Mouse (Mus musculus): ENCODE measurements at regions not wholly inside any gene's neighbourhood (a gene's known extent, or its start where the extent isn't known, plus 50 kb on each side); places are given as distances from the start of the nearest gene placed in this dataset.
"Not testable (repeated sequence)": the region's sequence is repeated elsewhere in the genome, so short reads cannot be mapped to it uniquely, and the experiment has no call there.

DNA sequence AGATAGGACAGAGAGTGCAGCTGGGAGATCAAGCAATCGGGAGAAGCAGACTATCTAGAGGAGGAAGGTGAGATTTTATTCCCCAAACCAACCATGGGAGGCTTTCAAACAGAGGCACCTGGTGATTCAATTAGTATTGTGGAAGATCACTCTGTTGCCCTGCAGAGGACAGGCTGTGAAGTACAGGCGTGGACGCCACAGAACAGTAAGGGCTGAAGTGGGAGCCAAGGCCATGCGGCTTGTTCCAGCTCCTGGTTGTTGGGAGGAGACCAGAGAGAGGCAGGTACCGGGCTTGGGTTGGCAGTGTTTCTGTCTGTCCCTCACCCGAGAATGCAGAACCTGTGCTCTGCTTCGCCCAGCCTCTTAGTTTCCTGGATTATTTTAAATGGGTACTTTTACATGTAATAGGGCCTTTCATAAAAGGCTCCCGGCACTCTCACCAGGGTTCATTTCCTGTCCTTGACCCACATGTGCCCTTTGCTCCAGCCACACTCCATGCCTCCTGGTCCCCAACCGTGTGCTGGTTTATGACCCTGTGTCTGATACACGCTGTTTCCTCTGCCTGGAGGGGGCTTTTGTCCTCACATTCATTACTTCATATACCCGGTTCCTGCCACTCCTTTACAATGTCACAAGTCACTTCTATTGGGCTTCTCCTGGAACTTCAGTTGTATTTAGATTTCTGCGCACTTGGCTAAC lies 58.3 kb downstream of the Vcpkmt start:
- no peaks in the 10 kb centered on the region for H3K36me3 ChIP-seq (ENCODE audit: inconsistent target)
- H3K27ac ChIP-seq: no peak overlapping the region
- 77% methylated on average over 12 of the region's 12 CpGs for WGBS (ENCODE audit: missing documents)
- no peak overlapping the region for H3K4me3 ChIP-seq (ENCODE audit: inconsistent target)
- H3K79me2 ChIP-seq (ENCODE audit: inconsistent target): no peaks in the 10 kb centered on the region

DNA sequence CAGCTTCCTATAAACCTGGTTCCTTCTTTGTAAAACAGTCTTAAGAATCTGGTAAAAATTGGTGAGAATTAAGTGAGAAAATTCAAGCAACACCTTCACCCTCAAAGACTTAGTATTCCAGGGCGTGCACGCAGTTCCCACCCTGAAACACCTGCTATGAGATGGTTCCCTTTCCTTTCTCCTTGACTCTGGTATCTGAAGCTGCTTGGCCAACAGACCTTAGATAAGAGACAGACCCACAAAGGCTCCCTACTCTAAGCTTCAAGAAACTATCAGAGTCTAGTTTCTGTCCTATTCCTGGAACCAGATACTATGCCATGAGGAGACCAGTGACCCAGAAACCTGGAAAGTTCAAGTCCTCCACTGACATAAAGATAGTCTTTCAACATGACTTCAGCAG lies 63.0 kb downstream of the Vcpkmt start:
- no peak overlapping the region for H3K27ac ChIP-seq
- H3K36me3 ChIP-seq (ENCODE audit: inconsistent target): no peaks in the 10 kb centered on the region
- no peaks in the 10 kb centered on the region for H3K79me2 ChIP-seq (ENCODE audit: inconsistent target)
- H3K4me3 ChIP-seq (ENCODE audit: inconsistent target): no peak overlapping the region
- WGBS (ENCODE audit: missing documents): 94% methylated on average over 2 of the region's 2 CpGs

DNA sequence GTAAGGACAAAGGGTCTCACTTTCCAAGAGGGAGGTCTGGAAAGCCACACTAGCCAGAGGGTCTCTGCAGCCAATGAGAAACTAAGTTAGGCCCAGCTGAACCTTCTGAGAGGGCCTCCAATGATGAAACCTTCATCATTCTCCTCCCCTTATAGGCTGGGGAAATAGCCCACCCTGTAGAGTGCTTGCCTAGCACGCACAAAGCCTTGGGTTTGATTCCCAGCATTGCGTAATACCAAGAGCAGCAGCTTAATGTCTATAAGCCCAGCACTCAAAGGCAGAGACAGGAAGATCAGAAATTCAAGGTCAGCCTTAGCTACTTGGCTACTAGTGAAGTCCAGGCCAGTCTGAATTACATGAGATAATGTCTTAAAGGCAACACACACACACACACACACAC lies 63.8 kb downstream of the Vcpkmt start:
- H3K36me3 ChIP-seq (ENCODE audit: inconsistent target): no peaks in the 10 kb centered on the region
- H3K4me3 ChIP-seq (ENCODE audit: inconsistent target): no peak overlapping the region
- 31% methylated on average over 2 of the region's 2 CpGs for WGBS (ENCODE audit: missing documents)
- no peaks in the 10 kb centered on the region for H3K79me2 ChIP-seq (ENCODE audit: inconsistent target)
- peak overlapping the region; percentile 57 for H3K27ac ChIP-seq

DNA sequence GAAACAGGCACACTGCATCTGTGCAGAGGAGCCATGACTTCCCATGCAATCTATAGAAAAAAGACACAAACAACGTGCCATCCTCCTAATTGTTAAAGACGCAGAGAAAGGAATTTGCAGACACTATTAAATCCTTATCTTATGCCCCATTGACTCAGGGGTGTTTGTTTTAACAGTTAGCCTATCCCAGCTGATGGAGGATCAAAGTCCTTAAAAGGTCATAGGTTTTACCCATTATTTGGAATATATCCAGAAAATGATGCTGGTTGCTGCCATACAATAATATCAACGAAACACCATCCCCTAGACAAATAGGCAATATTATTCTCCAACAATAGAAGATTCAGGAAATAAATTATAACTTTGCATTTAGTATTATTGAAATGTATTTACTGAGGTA lies 65.2 kb downstream of the Vcpkmt start:
- H3K36me3 ChIP-seq (ENCODE audit: inconsistent target): no peaks in the 10 kb centered on the region
- H3K79me2 ChIP-seq (ENCODE audit: inconsistent target): no peaks in the 10 kb centered on the region
- peak overlapping the region; percentile 69; the same call in 1 of the 2 replicates for H3K27ac ChIP-seq
- 97% methylated on average over 3 of the region's 3 CpGs for WGBS (ENCODE audit: missing documents)
- H3K4me3 ChIP-seq (ENCODE audit: inconsistent target): no peak overlapping the region

DNA sequence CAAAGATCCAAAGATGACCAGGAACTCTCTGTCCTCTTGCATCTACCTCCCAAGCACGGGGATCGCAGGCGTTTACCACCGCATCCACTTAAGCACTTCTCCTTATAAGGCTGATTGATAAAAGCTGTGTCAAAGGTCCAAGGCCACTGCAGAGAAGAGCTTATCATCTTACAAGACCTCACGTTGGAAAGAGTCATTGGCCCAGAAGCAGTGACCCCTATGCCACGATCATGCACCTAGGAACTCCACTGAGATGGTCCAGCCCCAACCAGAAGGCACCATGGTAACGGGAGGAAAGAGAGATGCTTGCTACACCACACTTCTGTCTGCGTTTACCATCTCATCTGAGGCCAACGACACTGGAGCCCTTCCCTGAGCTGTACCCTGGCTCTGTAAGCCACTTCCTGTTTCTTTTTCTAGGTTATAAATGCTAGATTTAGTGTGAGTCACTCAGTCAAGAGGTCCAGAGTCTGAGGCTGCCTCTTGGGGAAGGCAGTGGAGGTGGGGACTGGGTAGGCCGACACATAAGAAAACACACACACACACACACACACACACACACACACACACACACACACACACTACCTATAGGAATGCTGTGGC lies 66.4 kb downstream of the Vcpkmt start:
- no peak overlapping the region for H3K4me3 ChIP-seq (ENCODE audit: inconsistent target)
- no peaks in the 10 kb centered on the region for H3K79me2 ChIP-seq (ENCODE audit: inconsistent target)
- no peaks in the 10 kb centered on the region for H3K36me3 ChIP-seq (ENCODE audit: inconsistent target)
- 28% methylated on average over 10 of the region's 10 CpGs for WGBS (ENCODE audit: missing documents)
- peak overlapping the region; percentile 69 for H3K27ac ChIP-seq

DNA sequence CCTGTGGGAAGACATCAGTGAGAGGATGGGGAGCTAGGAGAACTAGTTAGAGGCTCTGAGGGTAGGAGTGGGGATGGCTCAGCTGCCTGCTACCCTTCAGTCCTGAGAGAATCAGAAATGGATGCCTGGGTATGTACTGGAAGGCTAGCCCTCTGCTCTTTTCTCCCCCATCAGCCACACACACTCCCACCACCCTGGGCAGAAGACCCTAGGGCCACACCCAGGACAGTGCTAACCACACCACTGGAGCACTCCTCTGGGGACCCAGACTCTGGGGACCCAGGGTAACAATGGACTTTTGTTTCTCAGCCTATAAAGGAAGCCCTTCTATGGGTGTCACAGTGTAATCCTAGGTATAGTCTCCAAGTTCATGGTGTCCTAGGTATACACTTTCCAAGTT lies 67.0 kb downstream of the Vcpkmt start:
- Histone ChIP-seq H3K4me3 (ENCODE audit: inconsistent target) (no peak overlapping the region), H3K36me3 (ENCODE audit: inconsistent target) (no peaks in the 10 kb centered on the region), H3K79me2 (ENCODE audit: inconsistent target) (no peaks in the 10 kb centered on the region), H3K27ac (peak overlapping the region; percentile 69)

DNA sequence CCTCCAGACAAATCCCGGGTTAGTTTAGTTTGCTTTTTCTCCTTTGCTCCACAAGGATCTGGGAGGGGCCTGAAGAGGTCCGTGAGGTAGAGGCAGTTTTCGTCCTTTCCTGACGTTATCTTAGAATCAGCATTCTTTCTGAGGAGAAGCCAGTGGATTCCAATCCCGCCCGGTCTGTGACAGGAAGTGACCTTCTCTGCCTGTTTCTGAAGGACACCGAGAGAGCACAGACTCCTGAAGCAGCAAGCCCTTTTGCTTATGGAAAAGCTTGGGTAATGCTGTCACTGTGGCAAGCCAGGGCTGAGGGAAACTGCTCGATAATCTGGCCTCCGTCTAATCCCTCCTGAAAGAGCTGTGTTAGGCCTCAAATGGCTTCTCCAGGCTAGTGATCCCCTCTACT lies 67.7 kb downstream of the Vcpkmt start:
- H3K27ac ChIP-seq: peak overlapping the region; percentile 69
- no peaks in the 10 kb centered on the region for H3K79me2 ChIP-seq (ENCODE audit: inconsistent target)
- no peaks in the 10 kb centered on the region for H3K36me3 ChIP-seq (ENCODE audit: inconsistent target)
- WGBS (ENCODE audit: missing documents): 89% methylated on average over 9 of the region's 9 CpGs
- H3K4me3 ChIP-seq (ENCODE audit: inconsistent target): no peak overlapping the region

DNA sequence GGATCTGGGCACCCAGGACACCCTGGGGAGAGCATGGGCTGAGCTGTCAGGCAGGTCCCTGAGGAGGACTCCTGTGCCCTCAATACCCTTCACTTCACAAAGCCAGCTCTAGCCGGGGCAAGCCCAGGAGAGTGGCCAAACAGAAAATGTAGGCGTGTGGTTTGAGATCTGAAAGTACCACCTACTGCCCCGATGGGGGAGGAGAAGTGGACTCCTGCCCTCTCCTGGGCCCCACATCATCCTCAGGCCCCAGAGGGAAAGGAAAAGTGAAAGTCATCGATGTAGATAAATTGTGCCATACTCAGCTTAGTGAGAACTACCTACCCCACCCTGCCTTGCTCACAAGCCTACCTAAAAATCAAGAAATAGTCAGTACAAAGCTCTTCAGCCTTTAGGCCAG lies 69.7 kb downstream of the Vcpkmt start:
- WGBS (ENCODE audit: missing documents): 6% methylated on average over 4 of the region's 4 CpGs
- no peaks in the 10 kb centered on the region for H3K79me2 ChIP-seq (ENCODE audit: inconsistent target)
- H3K4me3 ChIP-seq (ENCODE audit: inconsistent target): no peak overlapping the region
- no peaks in the 10 kb centered on the region for H3K36me3 ChIP-seq (ENCODE audit: inconsistent target)
- peak overlapping the region; percentile 51 for H3K27ac ChIP-seq

DNA sequence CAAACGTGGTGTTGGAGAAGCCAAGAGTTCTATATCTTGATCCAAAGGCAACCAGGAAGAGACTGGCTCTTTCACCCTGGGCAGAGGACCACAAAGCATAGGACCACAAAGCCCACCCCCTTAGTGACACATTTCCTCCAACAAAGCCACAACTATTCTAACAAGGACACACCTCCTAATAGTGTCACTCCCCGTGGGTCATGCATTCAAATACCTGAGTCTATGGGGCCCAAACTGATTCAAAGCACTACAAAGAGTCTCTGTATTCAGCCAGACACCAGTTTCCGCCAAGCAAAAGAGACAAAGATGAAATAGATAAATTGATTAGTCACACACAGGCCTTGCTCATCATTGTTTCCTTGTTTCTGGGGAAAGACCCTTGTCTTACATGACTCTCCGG lies 72.1 kb downstream of the Vcpkmt start:
- Histone ChIP-seq H3K36me3 (ENCODE audit: inconsistent target) (no peaks in the 10 kb centered on the region), H3K4me3 (ENCODE audit: inconsistent target) (no peak overlapping the region), H3K79me2 (ENCODE audit: inconsistent target) (no peaks in the 10 kb centered on the region), H3K27ac (no peak overlapping the region)
- 56% methylated on average over 4 of the region's 4 CpGs for WGBS (ENCODE audit: missing documents)

DNA sequence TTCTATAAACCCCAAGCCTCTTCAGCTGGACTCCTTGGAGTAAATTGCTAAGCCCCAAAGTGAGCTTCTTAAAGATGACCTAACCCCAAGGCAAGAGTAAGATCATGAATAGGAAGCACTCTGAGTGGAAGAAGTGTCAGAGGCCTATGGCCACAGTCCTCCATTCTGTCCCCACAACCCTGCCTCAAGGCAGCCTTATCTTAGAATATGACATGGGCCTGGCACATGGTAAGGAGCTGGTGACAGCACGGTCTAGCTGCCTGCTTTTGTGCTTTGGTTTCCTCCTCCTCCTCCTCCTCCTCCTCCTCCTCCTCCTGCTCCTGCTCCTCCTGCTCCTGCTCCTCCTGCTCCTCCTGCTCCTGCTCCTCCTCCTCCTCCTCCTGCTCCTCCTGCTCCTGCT lies 73.6 kb downstream of the Vcpkmt start:
- H3K36me3 ChIP-seq (ENCODE audit: inconsistent target); H3K27ac ChIP-seq; H3K4me3 ChIP-seq (ENCODE audit: inconsistent target); H3K79me2 ChIP-seq (ENCODE audit: inconsistent target): not testable (repeated sequence)
- WGBS (ENCODE audit: missing documents): no CpG with 5 or more reads among the region's 1 CpGs

DNA sequence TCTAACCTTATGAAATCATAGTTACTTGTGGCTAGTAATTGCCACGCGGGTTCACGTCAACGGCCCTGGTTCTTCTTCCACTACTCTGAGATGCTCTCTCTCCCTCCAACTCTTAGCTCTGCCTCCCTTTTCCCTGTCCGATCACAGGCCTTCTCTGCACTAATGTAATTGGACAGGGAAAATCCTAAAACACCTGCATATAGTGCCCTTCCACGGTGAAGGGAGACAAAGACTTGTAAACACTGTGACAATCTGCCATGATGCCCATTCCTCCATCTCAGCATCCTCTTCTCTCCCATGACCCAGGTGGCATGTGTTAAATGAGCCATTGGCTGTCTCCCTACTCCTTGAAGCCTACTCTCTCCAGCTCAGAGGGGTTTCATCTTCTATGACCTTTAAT lies 74.9 kb downstream of the Vcpkmt start:
- no peak overlapping the region for H3K4me3 ChIP-seq (ENCODE audit: inconsistent target)
- no peaks in the 10 kb centered on the region for H3K79me2 ChIP-seq (ENCODE audit: inconsistent target)
- H3K36me3 ChIP-seq (ENCODE audit: inconsistent target): no peaks in the 10 kb centered on the region
- no peak overlapping the region for H3K27ac ChIP-seq
- 92% methylated on average over 6 of the region's 6 CpGs for WGBS (ENCODE audit: missing documents)

DNA sequence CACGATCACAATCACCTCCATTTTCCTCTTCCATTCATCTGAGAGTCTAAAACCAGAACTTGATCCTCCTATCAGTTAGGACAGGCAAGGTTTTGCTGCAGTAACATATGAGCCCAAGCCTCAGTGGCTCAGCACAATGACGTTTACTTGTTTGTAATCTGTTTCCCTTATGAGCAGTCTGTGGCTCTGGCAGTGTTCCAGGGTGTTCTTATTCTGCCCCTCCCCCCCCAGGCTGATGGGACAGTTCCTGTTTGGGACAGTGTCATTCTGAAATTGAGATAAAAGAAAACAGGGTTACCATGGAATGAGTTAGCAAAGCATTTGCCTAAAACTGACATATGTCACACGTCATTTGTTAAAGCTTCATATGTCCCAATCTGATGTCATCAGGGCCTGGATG lies 75.5 kb downstream of the Vcpkmt start:
- Histone ChIP-seq H3K36me3 (ENCODE audit: inconsistent target) (no peaks in the 10 kb centered on the region), H3K79me2 (ENCODE audit: inconsistent target) (no peaks in the 10 kb centered on the region), H3K4me3 (ENCODE audit: inconsistent target) (no peak overlapping the region), H3K27ac (no peak overlapping the region)
- WGBS (ENCODE audit: missing documents): 56% methylated on average over 3 of the region's 3 CpGs

DNA sequence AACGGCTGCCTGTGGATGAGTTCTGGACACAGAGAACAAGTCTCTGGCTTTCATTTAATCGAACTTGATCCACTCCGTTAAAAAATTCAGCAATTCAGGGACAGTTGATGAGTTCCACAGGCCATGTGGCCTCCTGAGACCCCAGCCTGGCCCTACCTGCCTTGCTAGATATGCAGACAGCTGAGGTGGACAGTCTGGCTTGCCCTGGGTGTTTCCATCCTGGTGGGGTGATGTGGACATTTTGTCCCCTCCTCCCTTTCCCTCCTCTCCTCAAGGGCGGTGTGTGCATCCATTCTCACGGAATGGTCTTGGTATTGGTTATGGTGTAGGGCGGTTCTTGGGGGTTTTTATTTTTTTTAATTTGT lies 80.1 kb downstream of the Vcpkmt start:
- no peaks in the 10 kb centered on the region for H3K79me2 ChIP-seq (ENCODE audit: inconsistent target)
- no peaks in the 10 kb centered on the region for H3K36me3 ChIP-seq (ENCODE audit: inconsistent target)
- 51% methylated on average over 6 of the region's 6 CpGs for WGBS (ENCODE audit: missing documents)
- peak overlapping the region; percentile 100 for H3K27ac ChIP-seq
- peak overlapping the region; percentile 39 for H3K4me3 ChIP-seq (ENCODE audit: inconsistent target)

DNA sequence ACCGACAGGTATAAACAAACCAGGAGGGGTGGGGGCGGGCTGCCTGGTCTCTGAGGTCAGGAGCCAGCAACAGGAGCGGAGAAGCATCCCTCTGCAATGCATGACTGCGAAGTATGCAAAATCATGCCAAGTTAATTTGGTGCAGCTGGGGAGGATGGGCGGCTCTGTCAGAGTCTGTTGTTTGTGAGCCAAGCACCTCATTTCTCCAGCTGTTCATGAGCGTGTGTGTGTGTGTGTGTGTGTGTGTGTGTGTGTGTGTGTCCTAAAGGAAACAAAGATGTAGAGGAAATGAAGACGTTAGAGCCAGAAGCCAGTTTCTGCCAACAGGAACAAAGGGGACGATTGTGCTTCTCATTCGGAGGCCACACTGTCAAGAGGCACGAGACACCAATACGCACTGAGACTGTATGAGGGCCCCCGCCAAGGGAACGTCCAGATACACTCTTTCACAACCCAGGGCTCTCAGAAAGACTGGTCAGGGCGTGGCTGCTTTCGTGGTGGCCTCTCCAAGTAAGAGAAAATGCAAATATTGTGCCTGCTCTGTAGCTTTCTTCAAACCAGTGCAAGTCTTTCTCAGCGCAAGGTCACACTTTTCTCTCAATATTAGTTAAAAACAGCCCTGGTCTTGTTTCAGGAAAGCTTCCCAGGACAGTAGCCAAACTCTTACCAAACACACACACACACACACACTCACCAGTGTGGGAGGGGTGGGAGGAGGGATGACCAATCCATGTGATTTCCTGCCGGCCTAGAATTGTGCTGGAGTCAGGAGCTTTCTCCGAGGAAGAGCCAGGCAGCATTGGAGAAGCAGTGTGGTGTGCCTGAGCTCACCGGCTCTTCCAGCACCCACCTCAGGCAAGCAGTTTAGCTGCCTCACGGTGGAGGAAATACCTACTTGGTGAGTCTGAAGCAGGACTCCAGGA lies 80.8 kb downstream of the Vcpkmt start:
- H3K36me3 ChIP-seq (ENCODE audit: inconsistent target): no peaks in the 10 kb centered on the region
- no peaks in the 10 kb centered on the region for H3K79me2 ChIP-seq (ENCODE audit: inconsistent target)
- 4% methylated on average over 19 of the region's 20 CpGs for WGBS (ENCODE audit: missing documents)
- peak overlapping the region; percentile 100 for H3K27ac ChIP-seq
- peak overlapping the region; percentile 39 for H3K4me3 ChIP-seq (ENCODE audit: inconsistent target)

DNA sequence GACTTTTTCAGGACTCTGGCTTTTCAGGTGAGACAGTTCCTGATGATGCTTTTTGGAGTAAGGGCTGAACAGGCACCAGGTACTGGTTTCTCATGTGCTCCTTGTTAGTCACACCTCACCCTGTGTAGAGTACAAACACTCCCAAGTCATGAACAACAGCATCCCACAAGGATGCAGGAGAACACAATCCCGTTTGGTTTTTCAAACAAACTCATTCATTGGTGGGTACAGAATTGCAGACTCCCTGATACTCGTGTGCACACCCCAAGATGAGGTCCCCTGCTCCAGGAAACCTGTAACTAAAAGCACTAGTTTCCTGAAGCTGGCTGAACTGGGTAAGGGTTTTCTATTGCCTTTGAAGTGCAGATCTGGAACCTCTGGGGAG lies 81.5 kb downstream of the Vcpkmt start:
- no peak overlapping the region for H3K4me3 ChIP-seq (ENCODE audit: inconsistent target)
- H3K36me3 ChIP-seq (ENCODE audit: inconsistent target): no peaks in the 10 kb centered on the region
- H3K79me2 ChIP-seq (ENCODE audit: inconsistent target): no peaks in the 10 kb centered on the region
- 35% methylated on average over 2 of the region's 2 CpGs for WGBS (ENCODE audit: missing documents)
- H3K27ac ChIP-seq: peak overlapping the region; percentile 100
